Mouse (Mus musculus) MN1 (cell line): ENCODE results near the gene Tbc1d23.
"Not testable (repeated sequence)": the region's sequence is repeated elsewhere in the genome, so short reads cannot be mapped to it uniquely, and the experiment has no call there.

Experiments used
- DNase-seq: peaks from one replicate; pipeline ENCODE4 v3.0.0-alpha.2; 2016; ENCODE audit warnings: low spot score

Gene Tbc1d23

DNA sequence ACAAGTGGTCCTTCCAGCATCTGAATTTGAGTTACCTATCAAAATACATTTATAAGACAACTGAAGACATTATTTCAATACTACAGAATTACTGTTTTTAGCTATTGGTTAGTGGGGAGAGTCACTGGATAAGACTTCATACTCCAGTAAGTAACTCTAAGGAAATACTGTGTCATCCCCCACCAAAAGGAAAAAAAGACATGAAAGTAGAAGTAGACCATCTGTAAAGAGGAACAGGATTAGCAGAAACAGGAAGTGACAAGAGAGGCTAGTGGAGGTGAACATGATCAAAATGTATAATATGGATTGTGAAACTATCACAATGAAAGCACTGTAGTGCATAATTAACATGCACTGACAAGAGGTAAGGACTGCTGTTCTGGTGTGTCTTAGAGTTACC lies 15.3 kb downstream of the Tbc1d23 start:
- no peak for DNase-seq

- DNase-seq, result no peak
These were observed 20.3 kb downstream of the Tbc1d23 start for GRCm38 (mm10) chr16:57211037-57211436.

GRCm38 (mm10) chr16:57208342-57208741 lies 23.0 kb downstream of the Tbc1d23 start:
- no peak for DNase-seq

GRCm38 (mm10) chr16:57197281-57197680 lies 34.0 kb downstream of the Tbc1d23 start:
- DNase-seq, result no peak

DNA sequence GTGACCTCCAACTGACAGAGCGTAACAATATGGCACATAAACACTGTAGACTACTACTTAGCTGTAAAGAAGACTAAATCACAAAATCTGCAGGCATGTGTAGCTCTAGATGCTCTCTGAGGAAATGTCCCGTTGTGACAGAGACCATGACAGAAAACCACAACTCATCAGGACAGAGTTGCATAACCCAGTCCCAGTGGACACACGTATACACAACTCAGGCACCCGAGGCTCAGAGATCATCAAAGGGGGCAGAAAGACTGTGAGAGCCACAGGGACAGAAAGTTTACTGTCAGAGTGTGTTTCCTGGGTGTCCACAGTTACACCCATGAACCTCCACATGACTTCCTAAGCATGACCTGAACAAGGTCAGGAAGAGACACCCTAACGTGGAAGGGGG lies 34.7 kb downstream of the Tbc1d23 start:
- no peak for DNase-seq

GRCm38 (mm10) chr16:57191214-57191613 lies 40.1 kb downstream of the Tbc1d23 start:
- DNase-seq, result no peak

DNA sequence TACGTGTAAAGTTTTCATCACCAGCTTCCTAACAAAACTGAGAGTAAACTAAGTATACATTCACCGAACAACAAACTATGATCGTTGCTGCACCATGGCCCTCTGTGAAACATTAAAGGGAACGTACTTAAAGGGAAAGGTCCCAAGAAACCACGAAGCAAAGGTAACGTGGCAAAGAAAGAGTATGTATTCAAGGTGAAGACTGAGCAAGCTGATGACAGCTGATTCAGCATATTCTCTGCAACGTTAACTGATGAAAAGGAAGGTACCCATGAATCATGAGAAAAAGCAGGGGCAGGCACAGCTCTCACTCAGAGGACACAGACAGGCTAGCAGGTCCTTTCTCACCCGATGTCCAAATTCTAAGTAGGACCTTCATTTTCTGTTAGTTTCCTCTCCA lies 40.9 kb downstream of the Tbc1d23 start:
- no peak for DNase-seq

DNA sequence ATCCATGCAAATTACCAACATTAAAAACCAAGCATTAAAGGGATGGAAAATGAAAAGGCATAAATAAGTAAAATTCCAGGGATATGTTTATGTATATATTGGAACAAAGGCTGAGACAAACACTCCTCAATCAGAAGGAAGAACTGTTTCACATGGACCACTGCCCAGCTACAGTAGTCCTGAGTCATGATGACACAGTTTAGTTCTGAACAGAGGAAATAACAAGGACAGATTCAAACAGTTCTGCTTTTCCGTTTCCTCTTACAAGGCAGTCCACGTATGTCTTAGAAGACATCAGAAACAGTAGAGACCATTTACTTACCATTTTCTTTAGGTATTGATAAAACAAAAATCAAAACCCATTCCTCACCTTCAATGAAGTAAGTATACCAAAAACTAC lies 41.8 kb downstream of the Tbc1d23 start:
- no peak for DNase-seq

DNA sequence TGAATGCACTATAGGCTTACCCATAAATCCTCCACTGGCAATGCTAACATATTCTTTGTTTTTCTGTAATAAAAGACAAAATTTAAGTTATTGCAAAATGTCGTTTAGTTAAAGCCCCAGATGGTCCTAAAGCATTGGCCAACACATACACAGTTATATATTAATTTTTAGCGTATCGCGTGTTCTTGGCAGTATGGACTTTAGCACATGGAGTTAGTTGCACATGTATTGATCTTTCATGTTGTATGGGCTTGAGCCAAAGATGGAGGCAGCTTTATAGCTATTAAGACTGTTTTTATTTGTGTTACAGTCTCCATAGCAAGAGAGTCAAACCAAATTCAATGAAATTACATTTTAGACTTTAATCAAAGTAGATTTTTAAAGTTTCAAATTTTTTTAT lies 44.7 kb downstream of the Tbc1d23 start:
- DNase-seq, result no peak

- no peak for DNase-seq
These were observed 49.3 kb downstream of the Tbc1d23 start for GRCm38 (mm10) chr16:57182037-57182436.

DNA sequence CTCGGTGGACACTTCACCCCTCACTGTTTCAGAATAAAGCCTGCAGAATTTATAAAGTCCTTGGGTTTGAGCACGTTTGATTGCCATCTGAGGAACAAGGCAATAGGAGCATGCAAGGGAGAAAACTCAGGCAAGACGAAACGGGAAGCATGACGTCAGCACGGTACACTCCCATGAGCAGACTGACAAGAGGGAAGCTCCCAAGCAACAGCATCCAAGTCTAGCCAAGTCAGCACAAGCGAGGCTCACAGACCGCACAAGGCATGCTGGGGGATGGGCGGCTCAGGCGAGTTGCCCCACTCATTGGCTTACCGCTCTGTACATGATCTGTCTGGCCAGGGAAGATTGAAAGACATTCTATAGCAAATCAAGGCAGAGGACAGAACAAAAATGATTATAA lies 50.1 kb downstream of the Tbc1d23 start:
- DNase-seq, result no peak

DNA sequence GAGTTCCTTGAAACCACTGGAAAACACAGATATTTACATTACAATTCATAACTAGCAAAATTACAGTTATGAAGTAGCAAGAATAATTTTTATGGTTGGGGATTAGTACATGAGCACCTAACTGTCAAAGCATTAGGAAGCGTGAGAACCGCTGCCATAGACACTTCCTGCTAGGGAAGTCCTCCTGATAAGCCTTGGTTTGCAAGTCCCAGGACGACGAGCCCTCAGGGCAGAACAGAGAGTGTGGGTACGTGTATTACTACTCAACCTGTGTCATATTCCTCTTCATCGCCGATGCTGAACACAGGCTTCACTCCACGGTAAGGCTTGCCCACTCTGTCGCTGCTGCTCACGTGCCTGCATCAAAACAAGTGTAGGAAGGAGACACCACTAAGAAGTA lies 53.6 kb downstream of the Tbc1d23 start:
- DNase-seq, result no peak

GRCm38 (mm10) chr16:57177254-57177653 lies 54.0 kb downstream of the Tbc1d23 start:
- peak; percentile 53 for DNase-seq

GRCm38 (mm10) chr16:57176276-57176675 lies 55.0 kb downstream of the Tbc1d23 start:
- no peak for DNase-seq

DNA sequence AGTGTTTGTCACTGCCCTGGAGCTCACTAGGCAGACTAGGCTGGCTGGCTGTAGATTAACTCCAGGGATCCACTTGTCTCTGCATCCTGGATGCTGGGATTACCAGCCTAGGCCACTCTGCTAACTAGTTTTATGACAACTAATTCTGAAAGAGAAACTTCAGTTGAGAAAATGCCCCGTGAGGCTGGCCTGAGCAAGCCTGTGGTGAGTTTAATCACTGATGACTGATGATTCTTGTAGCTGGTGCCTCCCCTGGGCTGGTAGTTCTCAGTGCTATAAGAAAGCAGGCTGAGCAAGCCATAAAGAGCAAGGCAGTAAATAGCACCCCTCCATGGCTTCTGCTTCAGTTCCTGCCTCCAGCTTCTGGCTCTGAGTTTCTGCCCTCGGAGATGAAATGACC lies 55.6 kb downstream of the Tbc1d23 start:
- no peak for DNase-seq

DNA sequence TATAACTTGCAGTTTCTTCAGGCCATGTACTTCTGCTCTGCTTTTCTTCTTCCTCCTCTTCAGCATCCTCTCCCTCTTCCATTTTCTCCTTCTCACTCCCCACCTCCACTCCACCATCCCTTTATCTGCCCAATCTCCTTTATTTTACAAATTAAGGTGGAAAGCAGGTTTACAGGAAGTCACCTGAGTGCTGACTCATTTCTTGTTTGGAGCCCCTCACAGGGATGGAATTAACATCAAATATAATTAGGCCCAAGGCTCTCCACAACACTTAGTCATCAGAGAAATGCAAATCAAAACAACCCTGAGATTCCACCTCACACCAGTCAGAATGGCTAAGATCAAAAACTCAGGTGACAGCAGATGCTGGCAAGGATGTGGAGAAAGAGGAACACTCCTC lies 56.8 kb downstream of the Tbc1d23 start:
- DNase-seq, result not testable (repeated sequence)

GRCm38 (mm10) chr16:57171570-57171969 lies 59.7 kb downstream of the Tbc1d23 start:
- no peak for DNase-seq

GRCm38 (mm10) chr16:57171161-57171560 lies 60.1 kb downstream of the Tbc1d23 start:
- DNase-seq, result no peak

- no peak for DNase-seq
These were observed 63.1 kb downstream of the Tbc1d23 start for GRCm38 (mm10) chr16:57168236-57168635.

DNA sequence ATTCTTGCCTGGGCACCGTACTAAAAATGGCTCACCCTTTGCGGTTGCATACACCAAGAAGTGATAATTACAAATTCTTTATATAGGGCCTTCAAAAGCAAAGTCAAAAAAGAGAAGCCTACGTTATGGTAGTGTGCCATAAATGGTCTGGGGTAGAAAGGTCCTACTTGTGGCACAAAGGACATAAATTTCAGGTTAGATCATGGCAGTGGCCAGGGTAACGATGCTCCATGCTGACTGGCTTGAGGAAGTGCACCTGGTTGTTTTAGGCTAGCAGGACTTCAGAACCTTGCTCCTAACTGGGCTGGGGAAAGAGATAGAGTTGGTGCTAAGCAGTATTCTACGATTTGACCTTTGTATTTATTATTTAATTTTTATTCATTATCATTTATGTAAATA lies 63.8 kb downstream of the Tbc1d23 start:
- no peak for DNase-seq

GRCm38 (mm10) chr16:57166611-57167513 lies 64.4 kb downstream of the Tbc1d23 start, which contains the start of gene Nit2:
Gene Nit2, minus strand, starts transcription at chr16:57167341.
- peak; percentile 81 for DNase-seq

DNA sequence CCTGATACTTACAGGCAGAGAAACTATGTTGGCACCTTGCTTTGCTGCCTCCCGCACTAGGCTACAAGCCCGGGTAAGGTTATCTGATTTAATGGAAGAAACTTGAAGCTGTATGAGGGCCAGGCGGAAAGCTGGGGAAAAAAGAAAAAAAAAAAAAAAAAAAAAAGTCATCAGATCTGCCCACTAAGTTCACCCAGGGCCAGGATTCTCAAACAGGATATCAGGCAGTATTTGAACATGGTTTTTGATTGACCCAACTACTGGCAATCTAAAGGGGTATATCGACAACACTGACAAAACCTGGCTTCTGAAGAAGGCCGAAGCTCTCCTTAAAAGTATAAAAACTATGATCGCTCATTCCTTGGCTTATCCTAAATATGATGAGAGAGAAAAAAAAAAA lies 65.2 kb downstream of the Tbc1d23 start:
- no peak for DNase-seq

DNA sequence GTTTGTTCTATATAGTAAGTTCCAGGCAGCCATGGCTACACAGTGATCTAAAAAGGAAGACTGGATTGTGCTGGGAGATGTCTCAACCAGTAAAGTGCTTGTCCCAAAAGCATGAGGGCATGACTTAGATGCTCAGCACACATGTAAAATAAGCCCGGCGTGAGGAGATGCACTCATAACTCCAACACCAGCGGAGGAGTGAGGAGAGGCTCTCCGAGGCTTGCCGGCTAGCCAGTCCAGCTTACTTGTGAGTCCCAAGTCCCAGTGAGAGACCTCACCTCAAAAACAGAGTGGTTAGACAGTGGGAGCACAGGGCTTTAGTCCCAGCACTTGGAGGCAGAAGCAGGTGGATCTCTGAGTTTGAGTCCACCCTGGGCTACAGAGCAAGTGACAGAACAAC lies 66.1 kb downstream of the Tbc1d23 start:
- DNase-seq, result no peak

DNA sequence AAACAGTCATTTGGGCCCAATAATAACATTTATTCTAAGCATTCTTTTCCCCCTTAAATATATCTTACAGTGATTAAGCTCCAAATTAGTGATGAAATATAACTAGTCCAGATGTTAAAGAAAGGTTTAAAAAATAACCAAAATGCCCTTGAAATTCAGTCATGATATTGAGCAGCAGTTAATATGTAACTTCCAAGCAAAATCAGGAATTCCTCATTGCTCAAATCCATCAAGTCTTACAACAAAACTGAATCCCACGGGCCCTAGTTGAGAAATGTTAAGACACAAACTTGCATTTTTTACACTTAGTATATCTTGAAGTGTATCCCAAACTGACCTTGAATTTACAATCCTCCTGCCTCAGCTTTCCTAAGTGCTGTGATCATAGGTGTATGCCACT lies 67.6 kb downstream of the Tbc1d23 start:
- DNase-seq, result no peak
